Mouse (Mus musculus): ENCODE results near the gene Rab40c. TPM values are rescaled to one million over a fixed set of nuclear protein-coding genes. Genes with fewer than 3 reads are reported as not detected.

Gene Rab40c
- total and polyA plus RNA-seq, 3 experiments: 15.2 to 20.5 (median 17.6) TPM

DNA sequence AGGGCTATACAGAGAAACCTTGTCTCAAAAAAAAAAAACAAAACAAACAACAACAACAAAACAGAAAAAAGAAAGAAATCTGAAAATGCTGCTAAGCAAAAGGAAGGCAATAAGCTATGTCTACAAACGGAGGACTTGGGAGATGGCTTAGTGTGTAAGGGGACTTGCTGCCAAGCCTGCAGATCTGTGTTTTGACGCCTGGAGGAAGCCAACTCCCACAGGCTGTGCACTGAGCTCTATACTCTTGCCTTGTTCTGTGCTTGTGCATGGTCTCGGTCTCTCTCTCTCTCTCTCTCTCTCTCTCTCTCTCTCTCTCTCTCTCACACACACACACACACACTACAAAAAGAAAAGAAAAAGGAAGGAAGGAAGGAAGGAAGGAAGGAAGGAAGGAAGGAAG lies 30.7 kb downstream of the Rab40c start:
- H3K27me3 ChIP-seq (ENCODE audit: control insufficient read depth, insufficient read depth, low read length): no peaks in the 10 kb centered on the region
- TF ChIP-seq CTCF (IDR thresholded peaks at IDR 0.05) (no peak), POLR2A (IDR thresholded peaks at IDR 0.05; ENCODE audit: insufficient read depth, low read depth, low read length) (no peak), EP300 (IDR thresholded peaks at IDR 0.05; ENCODE audit: insufficient read depth, low read depth, low read length) (no peak)
- no peaks in the 10 kb centered on the region for H3K36me3 ChIP-seq (ENCODE audit: control insufficient read depth, insufficient read depth, low read length)
- 54% methylated on average over 3 of the region's 3 CpGs for WGBS
- no peak for DNase-seq
- no peak overlapping the region for H3K9ac ChIP-seq (ENCODE audit: low read depth, low read length)
- no peaks in the 10 kb centered on the region for H3K4me1 ChIP-seq (ENCODE audit: control insufficient read depth, insufficient read depth, low read length)
- no peak overlapping the region for H3K27ac ChIP-seq
- H3K4me3 ChIP-seq: no peak overlapping the region
- intact Hi-C loops (cut with DNase I): no loop called here
- H3K79me2 ChIP-seq (replicated peaks; ENCODE audit: control insufficient read depth, insufficient read depth, low read length): no peaks in the 10 kb centered on the region; the same call in 1 of the 2 replicates

DNA sequence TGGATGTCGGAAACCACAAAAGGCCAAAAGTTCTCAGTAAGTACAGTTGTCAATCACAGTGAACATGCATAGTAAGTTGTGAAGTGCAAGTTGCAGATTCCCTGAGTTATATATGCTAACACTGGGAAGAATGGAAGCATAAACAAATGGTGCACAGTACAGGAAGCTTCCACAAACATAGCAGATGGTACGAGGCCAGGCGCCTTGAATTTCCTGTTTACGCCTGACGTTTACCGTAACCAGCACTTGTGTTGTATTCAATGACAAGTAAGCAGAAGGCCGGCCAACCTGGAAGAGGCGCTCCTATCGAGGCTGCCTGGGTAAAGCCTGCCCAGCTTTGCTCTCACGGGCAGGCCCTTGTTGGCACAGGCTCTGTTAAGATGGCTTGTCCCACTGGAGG lies 32.1 kb downstream of the Rab40c start:
- Histone ChIP-seq H3K4me3 (no peak overlapping the region), H3K36me3 (ENCODE audit: control insufficient read depth, insufficient read depth, low read length) (no peaks in the 10 kb centered on the region), H3K27me3 (ENCODE audit: control insufficient read depth, insufficient read depth, low read length) (no peaks in the 10 kb centered on the region), H3K79me2 (replicated peaks; ENCODE audit: control insufficient read depth, insufficient read depth, low read length) (no peaks in the 10 kb centered on the region), H3K4me1 (ENCODE audit: control insufficient read depth, insufficient read depth, low read length) (no peaks in the 10 kb centered on the region), H3K27ac (no peak overlapping the region), H3K9ac (ENCODE audit: low read depth, low read length) (no peak overlapping the region)
- DNase-seq: no peak
- intact Hi-C loops (cut with DNase I): no loop called here
- WGBS: 70% methylated on average over 10 of the region's 10 CpGs
- TF ChIP-seq POLR2A (IDR thresholded peaks at IDR 0.05; ENCODE audit: insufficient read depth, low read depth, low read length): no peak
- TF ChIP-seq CTCF (IDR thresholded peaks at IDR 0.05): no peak

DNA sequence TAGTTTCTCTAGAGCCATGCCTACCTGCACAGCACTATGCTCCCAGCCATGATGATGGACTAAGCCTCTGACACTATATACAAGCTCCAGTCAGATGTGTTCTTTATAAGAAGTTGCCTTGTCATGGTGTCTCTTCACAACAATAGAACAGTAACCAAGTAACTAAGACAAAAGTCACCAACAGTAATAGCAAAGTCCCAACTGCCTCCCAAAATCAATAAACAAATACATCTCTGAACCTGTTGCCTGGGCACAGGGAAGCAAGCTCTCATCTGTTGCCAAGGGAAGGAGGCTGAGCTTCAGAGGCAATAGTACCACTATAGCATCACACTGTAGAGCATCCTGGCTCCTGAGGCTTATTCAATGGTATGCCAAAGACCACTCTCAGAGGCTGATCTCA lies 32.7 kb downstream of the Rab40c start:
- Histone ChIP-seq H3K4me3 (no peak overlapping the region), H3K27ac (no peak overlapping the region), H3K36me3 (ENCODE audit: control insufficient read depth, insufficient read depth, low read length) (no peaks in the 10 kb centered on the region), H3K9ac (ENCODE audit: low read depth, low read length) (no peak overlapping the region), H3K79me2 (replicated peaks; ENCODE audit: control insufficient read depth, insufficient read depth, low read length) (no peaks in the 10 kb centered on the region), H3K27me3 (ENCODE audit: control insufficient read depth, insufficient read depth, low read length) (no peaks in the 10 kb centered on the region), H3K4me1 (ENCODE audit: control insufficient read depth, insufficient read depth, low read length) (no peaks in the 10 kb centered on the region)
- TF ChIP-seq POLR2A (IDR thresholded peaks at IDR 0.05; ENCODE audit: insufficient read depth, low read depth, low read length): no peak
- no peak for TF ChIP-seq CTCF (IDR thresholded peaks at IDR 0.05)
- TF ChIP-seq EP300 (IDR thresholded peaks at IDR 0.05; ENCODE audit: insufficient read depth, low read depth, low read length): no peak
- no peak for DNase-seq
- intact Hi-C loops (cut with DNase I): no loop called here

DNA sequence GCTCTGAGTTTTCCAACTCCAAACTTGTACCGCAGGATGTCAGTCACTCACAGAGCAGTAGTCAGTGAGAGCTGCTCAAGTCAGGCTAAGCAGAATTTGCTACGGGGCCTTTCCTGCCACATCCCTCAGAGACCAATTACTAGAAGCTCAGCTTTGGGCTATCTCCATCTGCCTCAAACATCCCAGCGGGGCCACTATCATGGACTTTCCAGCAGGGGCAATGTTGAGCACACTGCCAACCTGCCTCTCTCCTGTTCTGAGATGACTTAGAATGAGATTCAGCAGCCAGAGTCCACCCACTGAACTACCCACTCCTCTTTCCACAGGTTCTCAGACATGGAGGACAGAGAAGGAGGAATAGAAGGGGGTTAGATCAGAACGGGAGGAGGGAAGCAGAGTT lies 33.9 kb downstream of the Rab40c start:
- Histone ChIP-seq H3K27me3 (ENCODE audit: control insufficient read depth, insufficient read depth, low read length) (no peaks in the 10 kb centered on the region), H3K4me1 (ENCODE audit: control insufficient read depth, insufficient read depth, low read length) (no peaks in the 10 kb centered on the region), H3K4me3 (no peak overlapping the region), H3K79me2 (replicated peaks; ENCODE audit: control insufficient read depth, insufficient read depth, low read length) (no peaks in the 10 kb centered on the region), H3K36me3 (ENCODE audit: control insufficient read depth, insufficient read depth, low read length) (no peaks in the 10 kb centered on the region), H3K9ac (ENCODE audit: low read depth, low read length) (no peak overlapping the region), H3K27ac (no peak overlapping the region)
- intact Hi-C loops (cut with DNase I): no loop called here
- no peak for DNase-seq
- TF ChIP-seq POLR2A (IDR thresholded peaks at IDR 0.05; ENCODE audit: insufficient read depth, low read depth, low read length) (no peak), CTCF (IDR thresholded peaks at IDR 0.05) (peak; percentile 55), EP300 (IDR thresholded peaks at IDR 0.05; ENCODE audit: insufficient read depth, low read depth, low read length) (no peak)
- WGBS: 64% methylated on average over 4 of the region's 4 CpGs

DNA sequence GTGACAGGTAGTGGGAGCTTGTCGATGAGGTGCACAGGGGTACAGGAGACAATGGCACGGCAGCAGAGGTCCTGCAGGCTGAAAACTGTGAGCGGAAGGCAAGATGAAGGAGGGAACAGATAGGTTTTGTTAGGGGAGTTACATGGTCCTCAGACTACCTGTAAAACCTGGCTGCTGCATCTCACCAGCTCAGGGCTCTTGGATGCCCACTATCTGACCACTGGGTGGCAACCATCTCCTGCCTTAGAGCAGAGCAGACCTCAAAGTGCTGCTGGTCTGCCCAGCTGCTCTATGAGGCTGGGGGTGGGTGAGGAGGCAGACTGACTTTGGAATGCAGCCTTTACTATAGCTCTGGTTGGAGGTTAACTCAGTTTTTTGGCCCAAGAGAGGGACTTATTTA lies 35.7 kb downstream of the Rab40c start:
- no peak overlapping the region for H3K9ac ChIP-seq (ENCODE audit: low read depth, low read length)
- no peaks in the 10 kb centered on the region for H3K79me2 ChIP-seq (replicated peaks; ENCODE audit: control insufficient read depth, insufficient read depth, low read length)
- intact Hi-C loops (cut with DNase I): no loop called here
- no peaks in the 10 kb centered on the region for H3K36me3 ChIP-seq (ENCODE audit: control insufficient read depth, insufficient read depth, low read length)
- 88% methylated on average over 3 of the region's 3 CpGs for WGBS
- no peak overlapping the region for H3K27ac ChIP-seq
- H3K4me3 ChIP-seq: no peak overlapping the region
- H3K4me1 ChIP-seq (ENCODE audit: control insufficient read depth, insufficient read depth, low read length): no peaks in the 10 kb centered on the region
- no peaks in the 10 kb centered on the region for H3K27me3 ChIP-seq (ENCODE audit: control insufficient read depth, insufficient read depth, low read length)
- TF ChIP-seq EP300 (IDR thresholded peaks at IDR 0.05; ENCODE audit: insufficient read depth, low read depth, low read length) (no peak), POLR2A (IDR thresholded peaks at IDR 0.05; ENCODE audit: insufficient read depth, low read depth, low read length) (no peak), CTCF (IDR thresholded peaks at IDR 0.05) (no peak)
- DNase-seq: no peak

DNA sequence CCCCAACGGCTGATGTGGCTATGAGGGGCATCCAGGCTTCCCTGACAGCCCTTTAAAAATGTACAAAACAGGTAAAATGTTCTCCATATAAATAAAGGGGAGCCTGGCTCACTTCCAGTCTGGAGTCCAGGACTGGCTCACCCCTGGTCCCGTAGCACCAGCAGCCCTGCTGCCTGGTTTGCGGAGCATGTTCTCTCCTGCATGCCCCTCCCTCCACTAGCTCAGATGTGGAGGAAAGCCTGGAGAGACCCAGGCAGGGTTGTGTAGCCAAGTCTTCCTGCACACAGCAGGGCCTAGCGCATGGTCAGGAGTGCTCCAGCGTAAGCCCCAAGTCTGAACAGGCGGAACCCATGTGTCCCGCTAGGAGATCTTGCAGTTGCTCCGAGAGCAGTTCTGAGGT lies 36.3 kb downstream of the Rab40c start:
- intact Hi-C loops (cut with DNase I): no loop called here
- Histone ChIP-seq H3K9ac (ENCODE audit: low read depth, low read length) (no peak overlapping the region), H3K27me3 (ENCODE audit: control insufficient read depth, insufficient read depth, low read length) (no peaks in the 10 kb centered on the region), H3K79me2 (replicated peaks; ENCODE audit: control insufficient read depth, insufficient read depth, low read length) (no peaks in the 10 kb centered on the region), H3K27ac (no peak overlapping the region), H3K4me1 (ENCODE audit: control insufficient read depth, insufficient read depth, low read length) (no peaks in the 10 kb centered on the region), H3K4me3 (no peak overlapping the region), H3K36me3 (ENCODE audit: control insufficient read depth, insufficient read depth, low read length) (no peaks in the 10 kb centered on the region)
- TF ChIP-seq CTCF (IDR thresholded peaks at IDR 0.05) (no peak), POLR2A (IDR thresholded peaks at IDR 0.05; ENCODE audit: insufficient read depth, low read depth, low read length) (no peak), EP300 (IDR thresholded peaks at IDR 0.05; ENCODE audit: insufficient read depth, low read depth, low read length) (no peak)
- 91% methylated on average over 8 of the region's 8 CpGs for WGBS
- no peak for DNase-seq
